Mouse (Mus musculus) thymus, adult 2 months (tissue): Measurements from ENCODE around the gene A930009A15Rik.

Experiments
- CTCF ChIP-seq: fragments of 200-500 bp; IDR thresholded peaks from 2 replicates; pipeline ENCODE4 v1.5.1; 2012; ENCODE audit warnings: mild to moderate bottlenecking, control low read depth, low read length, moderate library complexity, borderline replicate concordance; ENCODE audit not compliant: control insufficient read depth, poor library complexity, insufficient read depth; ENCODE audit errors: extremely low read depth
- POLR2A ChIP-seq: fragments of 200-500 bp; IDR thresholded peaks from 2 replicates; pipeline ENCODE4 v1.6.1; 2012; ENCODE audit warnings: mild to moderate bottlenecking, low read length, control low read depth, moderate library complexity; ENCODE audit not compliant: control insufficient read depth, poor library complexity, insufficient read depth; ENCODE audit errors: extremely low read depth

- TF ChIP-seq CTCF, result no peak
- TF ChIP-seq POLR2A, result no peak
Observed at GRCm38 (mm10) chr10:115595748-115596147, 26.0 kb downstream of the A930009A15Rik start.
